Mouse (Mus musculus) layer of hippocampus, adult 18-20 months (tissue): Measurements from ENCODE around the gene Por. TPM values are rescaled to one million over a fixed set of nuclear protein-coding genes. Genes with fewer than 3 reads are reported as not detected.

Experiments used
- DNase-seq, 2 experiments: peaks; one replicate each; pipeline ENCODE4 v3.0.0; 2022; ENCODE audit warnings: low spot score in 2 of 2
- total RNA-seq, 2 experiments: library from RNA; stranded (reverse); gene quantifications; 2 replicates each; pipeline ENCODE4 v1.2.3; 2021

Por gene
- total RNA-seq, 2 experiments from 2014 or later: 102 to 109 TPM

GRCm38 (mm10) chr5:135656046-135656445 lies 13.8 kb upstream of the Por start:
- no peak for DNase-seq

- DNase-seq: no peak
Observed at GRCm38 (mm10) chr5:135657128-135657527, 12.7 kb upstream of the Por start.

GRCm38 (mm10) chr5:135657703-135658373 lies 12.0 kb upstream of the Por start:
- DNase-seq: no peak

GRCm38 (mm10) chr5:135659956-135660355 lies 9.9 kb upstream of the Por start:
- DNase-seq: no peak

GRCm38 (mm10) chr5:135660535-135660934 lies 9.3 kb upstream of the Por start:
- DNase-seq: no peak

GRCm38 (mm10) chr5:135666890-135667289 lies 2.9 kb upstream of the Por start:
- DNase-seq: no peak

- no peak for DNase-seq
Observed at GRCm38 (mm10) chr5:135668071-135668470, 1.8 kb upstream of the Por start.

- DNase-seq: no peak
Observed at GRCm38 (mm10) chr5:135670881-135671280, 1.0 kb downstream of the Por start.

GRCm38 (mm10) chr5:135672509-135672908 lies 2.7 kb downstream of the Por start:
- no peak for DNase-seq

- no peak for DNase-seq
Observed at GRCm38 (mm10) chr5:135672980-135673379, 3.1 kb downstream of the Por start.

GRCm38 (mm10) chr5:135674349-135674775 lies 4.5 kb downstream of the Por start:
- DNase-seq: no peak

- peak; percentile 54 to 80 for DNase-seq
Observed at GRCm38 (mm10) chr5:135674821-135675220, 5.0 kb downstream of the Por start.

- no peak for DNase-seq
Observed at GRCm38 (mm10) chr5:135676696-135677095, 6.9 kb downstream of the Por start.

GRCm38 (mm10) chr5:135677251-135677650 lies 7.4 kb downstream of the Por start:
- DNase-seq: no peak

GRCm38 (mm10) chr5:135678481-135678880 lies 8.6 kb downstream of the Por start:
- DNase-seq: no peak

- no peak for DNase-seq
Observed at GRCm38 (mm10) chr5:135680967-135681545, 11.2 kb downstream of the Por start.

- no peak for DNase-seq
Observed at GRCm38 (mm10) chr5:135682009-135682408, 12.2 kb downstream of the Por start.

GRCm38 (mm10) chr5:135682942-135683570 lies 13.2 kb downstream of the Por start:
- DNase-seq: no peak

GRCm38 (mm10) chr5:135690401-135690800 lies 20.6 kb downstream of the Por start:
- DNase-seq: no peak

GRCm38 (mm10) chr5:135691266-135691665 lies 21.4 kb downstream of the Por start:
- DNase-seq: no peak

- no peak for DNase-seq
Observed at GRCm38 (mm10) chr5:135693281-135693853, 23.5 kb downstream of the Por start.

GRCm38 (mm10) chr5:135695277-135695721 lies 25.5 kb downstream of the Por start:
- no peak for DNase-seq
